Mouse (Mus musculus) heart, embryonic 11.5 days (tissue): ENCODE measurements at regions not wholly inside any gene's neighbourhood (a gene's known extent, or its start where the extent isn't known, plus 50 kb on each side); places are given as distances from the start of the nearest gene placed in this dataset.
"Not testable (repeated sequence)": the region's sequence is repeated elsewhere in the genome, so short reads cannot be mapped to it uniquely, and the experiment has no call there.

Experiments used
- ATAC-seq: fragments of 200-750 bp; cut with Nextera tagmentation; replicated peaks from 2 replicates; pipeline ENCODE4 v1.8.0; 2017; ENCODE audit warnings: moderate library complexity; ENCODE audit not compliant: insufficient number of reproducible peaks, low FRiP score, low TSS enrichment
- H3K27ac ChIP-seq: fragments of 300-500 bp; sonication (generic); 2 replicates; pipeline ENCODE4 v1.5.1; 2014; ENCODE audit warnings: mild to moderate bottlenecking, low read depth, low read length
- H3K27me3 ChIP-seq: fragments of 300-500 bp; sonication (generic); 2 replicates; pipeline ENCODE4 v1.6.1; 2014; ENCODE audit warnings: mild to moderate bottlenecking, low read length, mixed read lengths; ENCODE audit not compliant: control insufficient read depth, insufficient read depth
- H3K36me3 ChIP-seq: fragments of 300-500 bp; sonication (generic); 2 replicates; pipeline ENCODE4 v1.6.1; 2014; ENCODE audit warnings: mild to moderate bottlenecking, low read length, moderate library complexity, mixed read lengths; ENCODE audit not compliant: control insufficient read depth, insufficient read depth
- H3K4me1 ChIP-seq: fragments of 300-500 bp; sonication (generic); 2 replicates; pipeline ENCODE4 v1.6.1; 2014; ENCODE audit warnings: low read length; ENCODE audit not compliant: control insufficient read depth, insufficient read depth
- H3K4me2 ChIP-seq: fragments of 300-500 bp; sonication (generic); 2 replicates; pipeline ENCODE4 v1.6.1; 2014; ENCODE audit warnings: mild to moderate bottlenecking, moderate library complexity
- H3K4me3 ChIP-seq: fragments of 300-500 bp; sonication (generic); 2 replicates; pipeline ENCODE4 v1.5.1; 2014; ENCODE audit warnings: low read depth, low read length
- H3K9ac ChIP-seq: fragments of 300-500 bp; sonication (generic); 2 replicates; pipeline ENCODE4 v1.6.1; 2014; ENCODE audit warnings: mild to moderate bottlenecking, low read depth, low read length, moderate library complexity
- H3K9me3 ChIP-seq: fragments of 300-500 bp; sonication (generic); replicated peaks from 2 replicates; pipeline ENCODE4 v1.6.1; 2016; ENCODE audit warnings: low read length; ENCODE audit not compliant: control insufficient read depth
- WGBS: fragments of 180-500 bp; shearing (Covaris S2); extraction: QIAGEN DNeasy Blood & Tissue Kit; methylation state at CpG from one replicate; pipeline ENCODE4 v1.1.7; 2014; ENCODE audit not compliant: insufficient replicate concordance; 5-methylcytosine and 5-hydroxymethylcytosine counted together

- Histone ChIP-seq H3K27me3 (no peaks in the 10 kb centered on the region), H3K4me2 (no peak overlapping the region), H3K36me3 (no peaks in the 10 kb centered on the region), H3K4me3 (no peak overlapping the region), H3K27ac (no peak overlapping the region), H3K9ac (no peak overlapping the region), H3K4me1 (no peaks in the 10 kb centered on the region), H3K9me3 (no peaks in the 10 kb centered on the region)
- no peak for ATAC-seq
- 86% methylated on average over 2 of the region's 2 CpGs for WGBS
Observed at GRCm38 (mm10) chr3:7712466-7712865, 1092.2 kb upstream of the 1700008P02Rik start.

- no peaks in the 10 kb centered on the region for H3K4me1 ChIP-seq
- no peak overlapping the region for H3K9ac ChIP-seq
- no peaks in the 10 kb centered on the region for H3K9me3 ChIP-seq
- no peak overlapping the region for H3K27ac ChIP-seq
- no peak overlapping the region for H3K4me3 ChIP-seq
- H3K36me3 ChIP-seq, result no peaks in the 10 kb centered on the region
- H3K4me2 ChIP-seq, result no peak overlapping the region
- 65% methylated on average over 2 of the region's 2 CpGs for WGBS
- no peaks in the 10 kb centered on the region for H3K27me3 ChIP-seq
- ATAC-seq, result no peak
Observed at GRCm38 (mm10) chr3:7708609-7709008, 1088.4 kb upstream of the 1700008P02Rik start.

GRCm38 (mm10) chr3:7683536-7683935, 1063.3 kb upstream of the 1700008P02Rik start:
- Histone ChIP-seq H3K9me3 (no peaks in the 10 kb centered on the region), H3K27me3 (no peaks in the 10 kb centered on the region), H3K4me2 (no peak overlapping the region), H3K27ac (no peak overlapping the region), H3K4me1 (no peaks in the 10 kb centered on the region), H3K36me3 (no peaks in the 10 kb centered on the region), H3K9ac (no peak overlapping the region), H3K4me3 (no peak overlapping the region)
- no peak for ATAC-seq
- 90% methylated on average over 1 of the region's 1 CpGs for WGBS

GRCm38 (mm10) chr3:7682816-7683215, 1062.6 kb upstream of the 1700008P02Rik start:
- not testable (repeated sequence) for ATAC-seq, H3K36me3 ChIP-seq, H3K4me3 ChIP-seq, H3K4me2 ChIP-seq, H3K4me1 ChIP-seq, H3K27me3 ChIP-seq, H3K9ac ChIP-seq, H3K9me3 ChIP-seq, H3K27ac ChIP-seq
- WGBS, result 73% methylated on average over 3 of the region's 3 CpGs

GRCm38 (mm10) chr3:7682311-7682710, 1062.1 kb upstream of the 1700008P02Rik start:
- H3K27ac ChIP-seq, result no peak overlapping the region
- H3K4me1 ChIP-seq, result no peaks in the 10 kb centered on the region
- no peaks in the 10 kb centered on the region for H3K36me3 ChIP-seq
- no peak for ATAC-seq
- no peak overlapping the region for H3K4me3 ChIP-seq
- no peaks in the 10 kb centered on the region for H3K9me3 ChIP-seq
- H3K27me3 ChIP-seq, result no peaks in the 10 kb centered on the region
- H3K9ac ChIP-seq, result no peak overlapping the region
- WGBS, result 79% methylated on average over 3 of the region's 3 CpGs
- H3K4me2 ChIP-seq, result no peak overlapping the region

GRCm38 (mm10) chr3:7669956-7670355, 1049.7 kb upstream of the 1700008P02Rik start:
- H3K4me2 ChIP-seq, result no peak overlapping the region
- no peak for ATAC-seq
- 78% methylated on average over 6 of the region's 6 CpGs for WGBS
- H3K4me3 ChIP-seq, result no peak overlapping the region
- no peaks in the 10 kb centered on the region for H3K27me3 ChIP-seq
- H3K27ac ChIP-seq, result no peak overlapping the region
- no peaks in the 10 kb centered on the region for H3K4me1 ChIP-seq
- no peaks in the 10 kb centered on the region for H3K36me3 ChIP-seq
- no peak overlapping the region for H3K9ac ChIP-seq
- H3K9me3 ChIP-seq, result no peaks in the 10 kb centered on the region

GRCm38 (mm10) chr3:7667851-7668250, 1047.6 kb upstream of the 1700008P02Rik start:
- H3K4me3 ChIP-seq, H3K36me3 ChIP-seq, ATAC-seq, H3K9ac ChIP-seq, H3K27ac ChIP-seq, H3K27me3 ChIP-seq, H3K4me1 ChIP-seq, H3K9me3 ChIP-seq, H3K4me2 ChIP-seq: not testable (repeated sequence)
- 80% methylated on average over 5 of the region's 5 CpGs for WGBS

- WGBS, result 80% methylated on average over 9 of the region's 9 CpGs
- not testable (repeated sequence) for H3K4me2 ChIP-seq, H3K27ac ChIP-seq, H3K4me1 ChIP-seq, H3K9me3 ChIP-seq, ATAC-seq, H3K36me3 ChIP-seq, H3K27me3 ChIP-seq, H3K9ac ChIP-seq, H3K4me3 ChIP-seq
Observed at GRCm38 (mm10) chr3:7666391-7667142, 1046.3 kb upstream of the 1700008P02Rik start.
